Mouse (Mus musculus): ENCODE data around the gene Phf24. TPM values are rescaled to one million over a fixed set of nuclear protein-coding genes. Genes with fewer than 3 reads are reported as not detected.
A peak's percentile ranks its signal among the peaks of the same experiment; 100 is the strongest.

The Phf24 gene
- polyA plus RNA-seq, 1 experiment from 2014 or later: 10.9 TPM

GRCm38 (mm10) chr4:42917402-42917774, 928 bp downstream of the Phf24 start:
- Histone ChIP-seq H3K27me3 (replicated peaks) (peaks cover 35% of the 10 kb centered on the region), H3K4me1 (peaks cover 8% of the 10 kb centered on the region), H3K4me2 (replicated peaks) (peak overlapping the region; percentile 91), H3K9me3 (no peaks in the 10 kb centered on the region), H3K36me3 (no peaks in the 10 kb centered on the region), H3K27ac (no peak overlapping the region), H3K4me3 (peak overlapping the region; percentile 65), H3K9ac (peak overlapping the region; percentile 80)
- peak; percentile 77 for ATAC-seq (ENCODE audit: low FRiP score, low read depth)
- WGBS: 4% methylated on average over 26 of the region's 26 CpGs

GRCm38 (mm10) chr4:42920726-42921125, 4.3 kb downstream of the Phf24 start:
- H3K4me2 ChIP-seq (replicated peaks): no peak overlapping the region
- no peaks in the 10 kb centered on the region for H3K36me3 ChIP-seq
- H3K27me3 ChIP-seq (replicated peaks): peaks cover 25% of the 10 kb centered on the region
- H3K27ac ChIP-seq: no peak overlapping the region
- H3K4me3 ChIP-seq: no peak overlapping the region
- H3K9ac ChIP-seq: no peak overlapping the region
- no peaks in the 10 kb centered on the region for H3K9me3 ChIP-seq
- 86% methylated on average over 9 of the region's 9 CpGs for WGBS
- peaks cover 8% of the 10 kb centered on the region for H3K4me1 ChIP-seq
- no peak for ATAC-seq (ENCODE audit: low FRiP score, low read depth)

GRCm38 (mm10) chr4:42921536-42921935, 5.1 kb downstream of the Phf24 start:
- Histone ChIP-seq H3K4me2 (replicated peaks) (no peak overlapping the region), H3K4me1 (peaks cover 8% of the 10 kb centered on the region), H3K9ac (no peak overlapping the region), H3K27ac (no peak overlapping the region), H3K27me3 (replicated peaks) (peaks cover 19% of the 10 kb centered on the region), H3K4me3 (no peak overlapping the region), H3K36me3 (no peaks in the 10 kb centered on the region), H3K9me3 (no peaks in the 10 kb centered on the region)
- no peak for ATAC-seq (ENCODE audit: low FRiP score, low read depth)
- 81% methylated on average over 2 of the region's 2 CpGs for WGBS

GRCm38 (mm10) chr4:42922056-42922455, 5.6 kb downstream of the Phf24 start:
- Histone ChIP-seq H3K4me3 (no peak overlapping the region), H3K27ac (no peak overlapping the region), H3K4me1 (peaks cover 8% of the 10 kb centered on the region), H3K9me3 (no peaks in the 10 kb centered on the region), H3K9ac (no peak overlapping the region), H3K36me3 (no peaks in the 10 kb centered on the region), H3K27me3 (replicated peaks) (peaks cover 16% of the 10 kb centered on the region), H3K4me2 (replicated peaks) (no peak overlapping the region)
- 69% methylated on average over 6 of the region's 6 CpGs for WGBS
- ATAC-seq (ENCODE audit: low FRiP score, low read depth): no peak

GRCm38 (mm10) chr4:42922461-42922860, 6.0 kb downstream of the Phf24 start:
- Histone ChIP-seq H3K4me3 (no peak overlapping the region), H3K27me3 (replicated peaks) (peaks cover 13% of the 10 kb centered on the region), H3K4me2 (replicated peaks) (no peak overlapping the region), H3K9me3 (no peaks in the 10 kb centered on the region), H3K4me1 (peaks cover 5% of the 10 kb centered on the region), H3K36me3 (no peaks in the 10 kb centered on the region), H3K9ac (no peak overlapping the region), H3K27ac (no peak overlapping the region)
- ATAC-seq (ENCODE audit: low FRiP score, low read depth): no peak
- 90% methylated on average over 8 of the region's 8 CpGs for WGBS

GRCm38 (mm10) chr4:42924095-42924710, 7.7 kb downstream of the Phf24 start:
- no peak for ATAC-seq (ENCODE audit: low FRiP score, low read depth)
- H3K36me3 ChIP-seq: no peaks in the 10 kb centered on the region
- no peaks in the 10 kb centered on the region for H3K4me1 ChIP-seq
- no peak overlapping the region for H3K4me3 ChIP-seq
- H3K9me3 ChIP-seq: no peaks in the 10 kb centered on the region
- H3K27me3 ChIP-seq (replicated peaks): no peaks in the 10 kb centered on the region
- 73% methylated on average over 13 of the region's 13 CpGs for WGBS
- H3K4me2 ChIP-seq (replicated peaks): no peak overlapping the region
- no peak overlapping the region for H3K9ac ChIP-seq
- no peak overlapping the region for H3K27ac ChIP-seq

GRCm38 (mm10) chr4:42928209-42928608, 11.7 kb downstream of the Phf24 start:
- ATAC-seq (ENCODE audit: low FRiP score, low read depth): no peak
- WGBS: 81% methylated on average over 5 of the region's 5 CpGs
- Histone ChIP-seq H3K27ac (no peak overlapping the region), H3K9ac (no peak overlapping the region), H3K27me3 (replicated peaks) (0 out of 2 replicates have a peak, but pooled peaks cover 2% of the 10 kb centered on the region), H3K4me2 (replicated peaks) (no peak overlapping the region), H3K4me1 (no peaks in the 10 kb centered on the region), H3K36me3 (no peaks in the 10 kb centered on the region), H3K4me3 (no peak overlapping the region), H3K9me3 (no peaks in the 10 kb centered on the region)

- WGBS: 95% methylated on average over 9 of the region's 9 CpGs
- ATAC-seq (ENCODE audit: low FRiP score, low read depth): no peak
- no peak overlapping the region for H3K4me2 ChIP-seq (replicated peaks)
Observed at GRCm38 (mm10) chr4:42928952-42929351, 12.5 kb downstream of the Phf24 start.

GRCm38 (mm10) chr4:42932229-42932969, 15.9 kb downstream of the Phf24 start:
- Histone ChIP-seq H3K4me3 (no peak overlapping the region), H3K9me3 (no peaks in the 10 kb centered on the region), H3K9ac (no peak overlapping the region), H3K27me3 (replicated peaks) (peaks cover 2% of the 10 kb centered on the region; the same call in 1 of the 2 replicates), H3K4me2 (replicated peaks) (no peak overlapping the region), H3K4me1 (0 out of 2 replicates have a peak, but pooled peaks cover 4% of the 10 kb centered on the region), H3K36me3 (no peaks in the 10 kb centered on the region), H3K27ac (no peak overlapping the region)
- ATAC-seq (ENCODE audit: low FRiP score, low read depth): no peak
- 76% methylated on average over 8 of the region's 8 CpGs for WGBS

More at GRCm38 (mm10) chr4:42928952-42929351, 12.5 kb downstream of the Phf24 start:
- 0 out of 2 replicates have a peak, but pooled peaks cover 4% of the 10 kb centered on the region for H3K4me1 ChIP-seq
- H3K27ac ChIP-seq: no peak overlapping the region
- 0 out of 2 replicates have a peak, but pooled peaks cover 2% of the 10 kb centered on the region for H3K27me3 ChIP-seq (replicated peaks)
- H3K9ac ChIP-seq: no peak overlapping the region
- no peaks in the 10 kb centered on the region for H3K36me3 ChIP-seq
- no peak overlapping the region for H3K4me3 ChIP-seq
- H3K9me3 ChIP-seq: no peaks in the 10 kb centered on the region

- 0 out of 2 replicates have a peak overlapping the region, but pooled peaks have one; percentile 21 for H3K9ac ChIP-seq
- peaks cover 2% of the 10 kb centered on the region; the same call in 1 of the 2 replicates for H3K27me3 ChIP-seq (replicated peaks)
- 8% methylated on average over 22 of the region's 22 CpGs for WGBS
- H3K4me2 ChIP-seq (replicated peaks): peak overlapping the region; percentile 49
- H3K4me3 ChIP-seq: no peak overlapping the region
- H3K36me3 ChIP-seq: no peaks in the 10 kb centered on the region
- 0 out of 2 replicates have a peak, but pooled peaks cover 4% of the 10 kb centered on the region for H3K4me1 ChIP-seq
- no peaks in the 10 kb centered on the region for H3K9me3 ChIP-seq
- no peak for ATAC-seq (ENCODE audit: low FRiP score, low read depth)
- no peak overlapping the region for H3K27ac ChIP-seq
Observed at GRCm38 (mm10) chr4:42933630-42934029, 17.2 kb downstream of the Phf24 start.

GRCm38 (mm10) chr4:42941396-42941795, 24.9 kb downstream of the Phf24 start:
- H3K36me3 ChIP-seq: no peaks in the 10 kb centered on the region
- H3K9ac ChIP-seq: no peak overlapping the region
- no peak overlapping the region for H3K4me3 ChIP-seq
- no peaks in the 10 kb centered on the region for H3K27me3 ChIP-seq (replicated peaks)
- no peaks in the 10 kb centered on the region for H3K9me3 ChIP-seq
- H3K27ac ChIP-seq: no peak overlapping the region
- WGBS: 81% methylated on average over 7 of the region's 7 CpGs
- H3K4me2 ChIP-seq (replicated peaks): no peak overlapping the region
- no peak for ATAC-seq (ENCODE audit: low FRiP score, low read depth)
- peaks cover 5% of the 10 kb centered on the region for H3K4me1 ChIP-seq

- Histone ChIP-seq H3K4me3 (no peak overlapping the region), H3K9ac (no peak overlapping the region), H3K27me3 (replicated peaks) (0 out of 2 replicates have a peak, but pooled peaks cover 5% of the 10 kb centered on the region), H3K4me1 (peaks cover 20% of the 10 kb centered on the region), H3K4me2 (replicated peaks) (no peak overlapping the region), H3K36me3 (no peaks in the 10 kb centered on the region), H3K9me3 (no peaks in the 10 kb centered on the region), H3K27ac (no peak overlapping the region)
- WGBS: 72% methylated on average over 5 of the region's 5 CpGs
- no peak for ATAC-seq (ENCODE audit: low FRiP score, low read depth)
Observed at GRCm38 (mm10) chr4:42943341-42943740, 26.9 kb downstream of the Phf24 start.
